Mouse (Mus musculus): Measurements from ENCODE around the gene Csf2rb2.

- TF ChIP-seq POLR2A (IDR thresholded peaks at IDR 0.05; ENCODE audit: low read depth, low read length) (no peak), CTCF (conservative IDR thresholded peaks at IDR 0.05; ENCODE audit: insufficient read depth, insufficient read length, low read depth, low read length) (peak; percentile 69)
Observed at GRCm38 (mm10) chr15:78354958-78355357, 49.4 kb upstream of the Csf2rb2 start.

Data from kidney, adult 2 months (tissue).